Mouse (Mus musculus): Measurements from ENCODE around the gene Cd83.

Gene Cd83

DNA sequence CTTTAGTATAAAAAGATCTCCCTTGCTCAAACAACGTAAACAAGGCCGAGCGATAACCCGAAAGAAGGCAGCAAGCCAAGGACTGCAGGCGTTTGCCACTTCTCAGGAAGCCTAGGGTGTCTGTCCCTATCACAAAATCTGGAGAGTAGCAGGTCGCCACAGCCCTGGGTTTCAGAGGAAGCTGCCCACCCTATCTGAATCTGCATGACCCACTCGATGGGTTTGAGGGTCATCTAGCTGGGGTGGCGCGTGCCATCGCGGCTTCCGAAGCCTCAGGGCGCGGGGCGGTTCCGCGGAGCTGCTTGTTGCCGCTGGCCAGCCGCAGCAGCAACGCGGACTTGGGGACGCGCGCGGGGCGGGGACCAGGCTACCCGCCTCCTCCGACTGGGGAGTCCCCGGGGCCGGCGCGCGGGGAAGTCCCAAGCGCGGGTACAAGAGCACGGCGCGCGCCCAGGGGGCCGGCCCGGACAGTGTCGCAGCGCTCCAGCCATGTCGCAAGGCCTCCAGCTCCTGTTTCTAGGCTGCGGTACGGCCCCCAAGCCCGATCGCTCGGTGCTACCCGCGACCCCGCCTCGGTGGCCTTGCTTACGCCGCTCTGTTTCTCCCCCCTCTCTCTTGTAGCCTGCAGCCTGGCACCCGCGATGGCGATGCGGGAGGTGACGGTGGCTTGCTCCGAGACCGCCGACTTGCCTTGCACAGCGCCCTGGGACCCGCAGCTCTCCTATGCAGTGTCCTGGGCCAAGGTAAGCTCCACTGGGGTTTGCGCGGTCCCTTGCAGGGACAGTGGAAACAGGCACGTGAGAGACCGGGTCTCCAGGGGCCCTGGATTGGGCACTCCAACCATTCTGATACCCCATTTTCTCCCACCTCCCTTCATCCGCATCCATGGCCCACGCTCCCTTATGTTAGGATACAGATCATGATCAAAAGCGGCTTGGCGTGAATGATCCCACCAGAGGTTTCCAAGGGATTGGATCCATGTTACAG, at the start of gene Cd83:
Cd83 (plus strand) TSS at position 51 of the 987 bp plus-strand sequence.
- DNase-seq (ENCODE audit: extremely low spot score, low read depth, low spot score), result no peak

DNA sequence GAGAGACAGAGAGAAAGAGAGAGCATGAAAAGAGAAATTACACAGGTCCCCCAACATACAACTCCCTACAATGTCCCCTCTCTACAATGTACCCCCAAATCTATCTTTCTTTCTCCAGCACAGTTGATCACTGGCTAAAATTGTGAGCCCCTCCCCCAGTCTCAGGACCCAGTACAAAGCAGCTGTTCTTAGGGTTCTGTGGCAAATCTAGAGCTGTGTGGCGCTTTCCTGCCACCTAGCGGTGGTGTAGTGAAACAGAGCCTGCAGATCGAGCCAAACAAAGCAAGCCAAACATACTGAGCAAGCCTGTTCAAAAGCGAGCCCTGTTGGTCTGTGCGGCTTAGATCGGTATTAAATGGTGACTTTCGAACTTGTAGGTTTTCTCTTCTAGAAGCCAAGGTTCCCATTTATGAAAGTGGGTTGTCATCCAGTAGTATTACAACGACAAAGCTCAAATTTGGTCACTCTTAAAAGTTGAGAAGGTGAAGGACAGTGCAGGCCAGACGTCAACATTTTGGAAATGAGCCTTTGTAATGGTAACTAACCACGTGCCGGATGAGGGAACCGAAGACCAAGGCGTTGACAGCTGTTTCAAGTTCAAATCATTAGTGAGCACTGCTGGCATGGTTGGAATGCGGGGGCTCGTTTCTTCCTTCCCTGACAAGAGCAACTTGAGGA, 44.8 kb upstream of the Cd83 start:
- peak; percentile 79 for DNase-seq (ENCODE audit: extremely low spot score, low read depth, low spot score)

DNA sequence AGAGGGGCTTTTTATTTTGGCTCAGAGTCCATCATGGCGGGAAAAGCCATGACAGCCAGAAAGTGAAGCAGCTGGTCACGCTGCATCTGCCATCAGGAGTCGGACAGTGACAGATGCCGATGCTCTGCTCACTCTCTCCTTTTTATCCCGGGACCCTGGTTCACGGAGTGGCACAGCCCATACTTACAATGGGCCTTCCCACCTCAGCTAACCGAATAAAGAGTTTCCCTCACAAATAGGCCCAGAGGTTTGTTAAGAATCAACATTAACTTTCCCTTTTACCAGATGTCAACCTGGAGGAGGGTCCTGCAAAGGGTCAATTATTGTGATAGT, 44.3 kb upstream of the Cd83 start:
- no peak for DNase-seq (ENCODE audit: extremely low spot score, low read depth, low spot score)

DNA sequence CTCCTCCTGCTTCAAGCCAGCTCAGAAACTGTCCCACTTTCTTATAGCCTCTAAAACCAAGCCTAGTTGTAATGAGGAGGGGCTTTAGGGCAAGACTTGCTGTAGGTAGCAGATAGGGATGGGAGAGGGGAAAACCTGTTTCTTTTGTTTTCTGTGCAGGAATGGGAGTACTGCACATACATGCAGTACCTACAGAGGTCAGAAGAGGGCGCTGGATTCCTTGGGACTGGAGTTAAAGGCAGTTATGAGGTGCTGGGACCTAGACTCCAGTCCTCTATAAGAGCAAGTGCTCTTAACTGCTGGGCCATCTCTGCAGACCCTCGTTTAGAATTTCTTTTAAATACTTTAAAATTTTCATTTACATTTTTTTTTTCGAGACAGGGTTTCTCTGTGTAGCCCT, 41.9 kb upstream of the Cd83 start:
- no peak for DNase-seq (ENCODE audit: extremely low spot score, low read depth, low spot score)

DNA sequence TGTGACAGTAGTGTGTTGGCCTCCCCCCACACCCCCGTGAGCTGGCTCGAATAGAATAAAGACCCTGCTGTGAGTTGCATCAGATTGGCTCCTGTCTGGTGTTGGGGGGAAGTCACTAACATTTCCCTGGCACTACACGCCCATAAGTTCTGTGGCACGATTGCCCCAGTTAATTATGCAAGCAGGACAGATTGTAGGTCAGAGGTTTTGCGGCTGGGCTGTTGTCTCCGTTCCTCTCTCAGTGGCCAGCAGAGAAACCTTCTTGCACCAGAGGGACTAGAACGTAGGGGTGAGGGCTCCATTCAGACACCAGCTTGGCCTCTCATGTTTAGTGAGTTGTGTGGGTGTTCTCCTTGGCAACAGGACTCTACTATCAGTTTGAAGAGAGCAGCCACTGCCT, 40.3 kb upstream of the Cd83 start:
- no peak for DNase-seq (ENCODE audit: extremely low spot score, low read depth, low spot score)

DNA sequence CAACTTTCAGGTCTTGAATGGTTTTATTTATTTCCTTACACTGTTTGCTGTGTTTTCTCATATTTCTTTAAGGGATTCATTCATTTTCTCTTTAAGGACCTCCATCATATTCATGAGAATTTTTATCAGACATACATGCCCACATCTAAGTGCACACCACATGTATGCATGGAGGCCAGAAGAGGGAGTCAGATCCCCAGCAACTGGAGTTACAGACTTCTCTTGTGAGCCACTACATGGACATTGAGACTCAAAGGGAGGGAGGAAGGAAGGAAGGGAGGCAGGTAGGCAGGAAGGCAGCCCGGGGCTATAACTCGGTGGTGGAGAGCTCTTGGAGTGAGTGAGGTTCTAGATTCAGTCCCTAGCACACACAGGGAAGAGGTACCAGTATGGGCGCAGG, 34.3 kb upstream of the Cd83 start:
- DNase-seq (ENCODE audit: extremely low spot score, low read depth, low spot score), result no peak

DNA sequence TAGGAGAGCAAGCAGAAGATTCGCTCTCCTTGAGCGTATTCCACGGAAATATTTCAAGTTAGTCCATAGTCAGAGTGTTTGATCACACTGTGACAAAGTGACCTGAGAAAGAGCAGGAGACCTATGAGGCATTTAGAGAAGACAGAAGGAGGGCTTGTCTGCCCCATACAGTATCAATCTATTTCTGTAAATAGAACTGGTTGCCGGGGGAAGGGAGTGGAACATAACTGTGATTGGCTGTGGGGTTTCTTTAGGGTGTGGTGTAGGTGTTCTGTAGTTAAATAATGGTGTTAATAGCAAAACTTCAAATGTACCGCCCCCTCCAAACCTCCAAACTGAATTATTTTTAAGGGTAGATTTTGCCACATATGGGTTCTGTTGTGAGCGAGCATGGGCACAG, 33.6 kb upstream of the Cd83 start:
- no peak for DNase-seq (ENCODE audit: extremely low spot score, low read depth, low spot score)

DNA sequence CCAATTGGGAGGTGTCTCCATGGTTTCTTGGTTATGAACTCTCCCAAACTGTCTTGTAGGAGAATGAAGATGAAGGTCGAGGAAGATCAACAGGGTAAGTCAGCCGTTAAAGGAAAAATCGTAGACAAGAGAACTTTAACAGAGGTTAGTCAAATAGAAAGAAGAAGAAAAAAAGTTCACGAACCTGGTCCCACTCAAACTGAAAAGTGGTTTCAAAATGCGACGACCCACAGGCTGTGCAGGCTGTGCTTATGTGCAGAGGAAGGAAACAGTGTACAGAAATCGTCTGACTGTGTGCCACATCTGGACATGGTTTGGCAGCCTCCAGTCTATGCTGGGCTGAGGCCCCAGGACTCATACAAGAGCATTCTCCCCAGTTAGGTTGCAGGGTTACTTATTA, 32.2 kb upstream of the Cd83 start:
- no peak for DNase-seq (ENCODE audit: extremely low spot score, low read depth, low spot score)

DNA sequence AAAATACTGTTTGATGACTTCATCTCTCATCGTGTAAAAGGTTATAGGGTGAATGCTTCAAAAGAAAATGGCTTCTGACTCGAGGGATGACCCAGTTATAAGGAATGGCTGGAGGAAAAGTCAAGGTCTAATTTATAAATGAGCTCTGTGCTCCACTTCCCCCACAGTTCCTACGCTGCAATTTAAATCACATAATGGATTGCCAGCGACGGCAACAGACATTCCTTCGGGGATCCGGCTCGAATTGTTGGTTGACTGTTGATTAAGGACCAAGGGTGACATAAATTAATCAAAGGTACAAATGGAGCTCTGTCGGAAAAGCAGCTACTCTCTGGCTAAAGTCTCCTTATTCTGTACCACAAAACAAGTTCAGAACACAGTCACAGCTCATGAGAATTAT, 30.9 kb upstream of the Cd83 start:
- no peak for DNase-seq (ENCODE audit: extremely low spot score, low read depth, low spot score)

DNA sequence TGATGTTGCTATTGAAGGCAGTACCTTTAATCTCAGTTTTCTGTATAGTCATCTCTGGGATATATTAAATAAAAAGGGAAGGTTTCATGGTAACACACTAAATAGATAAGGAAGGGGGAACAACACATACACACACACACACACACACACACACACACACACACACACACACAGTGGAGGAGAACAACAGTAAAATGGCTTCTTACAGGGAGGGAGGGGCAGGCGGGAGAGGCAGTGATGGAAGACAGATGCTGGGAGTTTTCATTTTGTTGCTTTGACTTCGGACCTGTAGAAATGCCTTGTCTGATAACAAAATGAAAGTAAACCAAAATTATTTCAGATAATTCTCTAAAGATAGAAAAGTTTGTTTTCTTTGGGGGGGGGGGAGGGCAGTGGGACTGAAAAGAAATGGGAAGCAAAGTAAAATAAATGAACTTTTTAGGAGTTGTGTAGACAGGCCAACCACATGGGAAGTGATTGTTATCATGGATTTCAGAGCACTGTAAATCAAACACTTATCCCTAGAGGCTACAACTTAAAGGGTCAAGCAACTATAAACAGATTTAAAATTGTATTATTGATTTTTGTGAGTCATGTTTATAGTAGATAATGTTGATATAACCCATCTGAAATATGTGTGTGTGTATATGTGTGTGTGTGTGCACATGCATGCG, 30.0 kb upstream of the Cd83 start:
- no peak for DNase-seq (ENCODE audit: extremely low spot score, low read depth, low spot score)

DNA sequence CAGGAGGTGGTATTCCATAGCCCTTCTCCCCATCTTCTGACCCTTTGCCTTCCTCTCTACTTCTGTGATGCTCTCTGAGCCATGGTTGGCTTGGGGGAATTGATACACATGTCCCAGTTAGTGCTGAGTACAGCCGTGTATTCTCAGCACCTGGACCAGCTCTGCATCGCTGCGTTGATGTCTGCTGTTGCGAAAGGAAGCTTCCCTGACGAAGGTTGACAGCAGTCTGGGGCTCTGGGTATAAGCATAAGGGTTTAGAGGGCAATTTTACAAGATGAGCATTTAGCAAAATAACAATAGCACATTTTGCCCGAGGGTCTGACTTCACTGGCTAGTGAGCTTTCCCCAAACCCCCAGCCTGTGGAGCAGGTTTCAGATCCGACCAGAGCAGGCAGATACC, 29.0 kb upstream of the Cd83 start:
- DNase-seq (ENCODE audit: extremely low spot score, low read depth, low spot score), result no peak

DNA sequence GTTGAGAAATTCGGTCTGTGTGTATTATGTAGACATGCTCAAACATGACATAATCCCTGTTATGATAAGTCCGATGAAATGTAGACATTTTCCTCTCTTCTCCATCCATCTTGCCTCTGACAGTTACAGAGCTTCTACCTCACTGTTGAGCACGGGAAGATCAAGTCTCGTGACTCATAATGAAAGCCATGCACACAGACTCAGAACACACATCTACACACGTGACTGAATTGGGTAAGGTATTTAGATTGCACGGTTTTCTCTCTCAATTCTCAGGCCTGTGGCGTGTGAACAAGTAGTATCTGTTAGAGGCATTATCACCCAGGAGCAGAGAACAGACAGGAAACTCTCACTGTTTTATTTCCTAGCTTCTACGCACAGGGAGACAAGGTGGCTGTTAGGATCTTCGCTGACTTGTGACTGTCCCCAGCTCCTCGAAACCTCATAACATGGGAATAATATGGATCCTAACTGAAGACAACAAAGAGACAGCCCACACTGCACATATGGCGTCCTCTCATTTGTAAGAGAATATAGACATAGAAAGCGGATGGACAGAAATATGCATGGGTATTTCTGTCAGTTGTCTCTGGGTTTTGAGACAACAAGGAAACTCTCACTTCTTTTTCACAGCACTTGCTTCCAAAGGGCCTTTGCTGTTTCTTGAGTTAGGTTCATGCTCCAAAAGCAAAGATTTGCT, 23.3 kb upstream of the Cd83 start:
- DNase-seq (ENCODE audit: extremely low spot score, low read depth, low spot score), result no peak

DNA sequence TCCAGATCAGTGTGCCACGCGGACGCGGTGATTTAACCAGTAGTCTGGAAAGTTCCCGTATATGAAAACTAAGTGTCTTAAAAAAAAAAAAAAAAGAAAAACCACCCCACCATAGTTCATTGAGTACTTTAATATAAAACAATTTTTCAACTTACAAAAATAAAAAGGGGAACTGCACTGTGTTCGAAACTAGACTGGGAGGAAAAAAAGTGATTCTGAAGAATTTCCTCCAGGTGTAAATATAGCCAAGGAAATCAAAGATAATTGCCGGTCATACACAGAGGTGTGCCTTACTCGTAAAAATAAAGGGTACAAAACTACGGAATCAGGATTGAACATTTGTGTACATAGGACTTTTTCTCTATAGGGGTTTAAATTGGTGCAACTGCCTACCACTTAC, 21.7 kb upstream of the Cd83 start:
- no peak for DNase-seq (ENCODE audit: extremely low spot score, low read depth, low spot score)

DNA sequence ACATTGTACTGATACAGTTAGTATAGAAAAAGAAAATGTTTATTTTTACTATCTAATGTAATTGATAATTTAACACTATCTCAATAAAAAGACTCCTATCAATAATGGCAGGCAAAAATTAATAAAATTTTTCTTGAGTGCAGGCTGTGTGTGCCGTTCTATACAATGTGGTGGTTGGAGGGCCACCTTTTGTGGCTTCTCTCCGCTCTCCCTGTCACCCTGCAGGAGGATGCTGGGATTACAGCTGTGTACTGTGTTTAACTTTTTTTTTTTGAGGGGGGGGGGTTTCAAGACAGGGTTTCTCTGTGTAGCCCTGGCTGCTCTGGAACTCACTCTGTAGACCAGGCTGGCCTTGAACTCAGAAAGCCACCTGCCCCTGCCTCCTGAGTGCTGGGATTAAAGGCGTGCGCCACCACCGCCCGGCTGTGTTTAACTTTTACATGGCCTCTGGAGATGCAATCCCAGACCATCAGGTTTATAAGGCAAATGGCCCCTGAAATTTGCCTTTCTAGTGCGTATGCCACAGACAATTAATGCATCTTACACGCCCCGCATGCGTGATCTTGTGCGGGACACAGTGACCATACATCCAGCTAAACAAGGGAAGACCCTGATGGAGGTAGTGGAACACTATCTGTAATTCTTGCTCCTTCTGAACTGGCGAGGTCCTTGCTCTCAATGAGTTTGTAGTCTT, 21.1 kb upstream of the Cd83 start:
- no peak for DNase-seq (ENCODE audit: extremely low spot score, low read depth, low spot score)

DNA sequence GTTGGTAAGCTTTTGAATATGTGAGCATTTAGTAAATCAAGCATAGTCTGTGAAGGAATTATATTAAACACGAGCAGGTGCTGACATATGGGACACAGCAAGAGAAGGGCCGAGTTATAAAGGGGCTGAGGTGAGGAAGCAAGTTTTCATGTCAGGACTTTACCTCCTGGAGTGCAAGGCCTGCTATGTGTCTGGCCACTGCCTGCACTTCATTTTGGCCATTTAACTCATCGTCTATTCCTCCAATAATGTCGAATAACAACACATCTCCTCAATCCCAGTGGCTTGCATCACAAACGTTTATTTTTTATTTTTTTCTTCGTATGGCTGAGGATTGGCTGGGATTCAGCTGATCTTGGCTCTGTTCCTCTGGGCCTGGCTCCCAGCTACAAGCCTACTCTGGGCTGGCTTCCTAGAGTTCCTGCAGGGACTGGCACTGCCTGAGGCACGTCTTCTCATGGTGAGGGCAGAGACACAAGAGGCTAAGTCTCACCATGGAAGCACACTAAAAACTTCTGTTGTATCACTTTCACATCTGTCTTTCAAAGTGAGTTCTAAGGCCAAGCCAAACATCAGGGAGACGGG, 20.5 kb upstream of the Cd83 start:
- no peak for DNase-seq (ENCODE audit: extremely low spot score, low read depth, low spot score)

DNA sequence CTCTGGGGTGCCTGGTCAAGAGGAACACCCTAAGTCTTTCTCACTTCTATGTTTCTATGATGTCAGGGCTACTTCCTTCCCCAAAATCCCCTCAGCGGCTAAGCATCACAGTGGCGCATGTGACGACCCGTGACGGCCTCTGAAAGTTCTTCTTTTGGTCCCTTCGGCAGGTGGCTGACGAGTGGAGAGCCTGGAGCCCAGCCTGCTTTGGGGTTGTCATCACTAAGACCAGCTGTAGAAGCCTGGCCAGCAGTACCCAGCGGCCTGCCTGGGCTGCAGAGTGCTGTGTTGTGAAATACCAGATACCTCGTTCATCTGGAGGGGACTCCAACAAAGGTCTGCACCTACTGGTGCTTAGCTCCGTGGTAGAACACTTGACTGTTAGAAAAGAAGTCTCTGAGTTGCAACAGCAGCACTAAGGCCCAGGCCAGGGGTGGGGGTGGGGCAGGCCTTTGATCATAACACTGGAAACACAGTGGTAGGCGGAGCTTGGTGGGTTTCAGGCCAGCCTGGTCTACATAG, 19.2 kb upstream of the Cd83 start:
- no peak for DNase-seq (ENCODE audit: extremely low spot score, low read depth, low spot score)

DNA sequence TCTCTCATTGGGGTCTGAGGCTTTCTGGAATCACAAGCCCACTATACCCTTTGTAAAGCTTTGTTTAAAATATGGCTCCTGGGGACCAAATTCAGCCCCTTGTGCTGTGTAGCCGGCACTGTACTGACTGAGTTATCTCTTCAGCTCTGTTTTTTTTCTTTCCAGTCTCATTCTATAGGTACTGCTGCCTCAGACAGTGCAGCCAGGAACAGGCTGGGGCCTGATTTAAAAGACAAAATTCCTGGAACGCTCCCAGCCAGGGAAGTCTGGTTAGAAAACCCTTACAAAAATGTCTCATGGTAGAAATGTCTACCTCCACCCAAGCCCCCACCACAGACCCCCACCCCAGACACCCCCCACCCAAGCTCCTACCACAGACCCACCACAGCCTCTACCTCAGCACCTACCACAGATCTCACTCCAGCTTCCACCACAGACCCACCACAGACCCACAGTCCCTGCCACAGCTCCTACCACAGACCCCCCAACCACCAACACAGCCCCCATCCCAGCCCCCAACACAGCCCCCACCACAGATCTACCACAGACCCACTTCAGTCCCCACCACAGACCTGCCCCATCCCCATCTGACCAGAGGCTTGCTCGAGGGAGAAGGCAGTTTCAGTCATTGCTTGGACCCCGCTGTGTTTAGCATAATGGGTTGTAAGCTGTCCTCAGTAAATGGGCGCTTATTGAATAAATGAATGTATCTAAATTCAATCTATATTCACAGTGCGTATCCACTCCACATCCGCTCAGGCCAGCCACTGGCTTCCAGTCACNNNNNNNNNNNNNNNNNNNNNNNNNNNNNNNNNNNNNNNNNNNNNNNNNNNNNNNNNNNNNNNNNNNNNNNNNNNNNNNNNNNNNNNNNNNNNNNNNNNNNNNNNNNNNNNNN, 17.5 kb upstream of the Cd83 start:
- DNase-seq (ENCODE audit: extremely low spot score, low read depth, low spot score), result no peak

DNA sequence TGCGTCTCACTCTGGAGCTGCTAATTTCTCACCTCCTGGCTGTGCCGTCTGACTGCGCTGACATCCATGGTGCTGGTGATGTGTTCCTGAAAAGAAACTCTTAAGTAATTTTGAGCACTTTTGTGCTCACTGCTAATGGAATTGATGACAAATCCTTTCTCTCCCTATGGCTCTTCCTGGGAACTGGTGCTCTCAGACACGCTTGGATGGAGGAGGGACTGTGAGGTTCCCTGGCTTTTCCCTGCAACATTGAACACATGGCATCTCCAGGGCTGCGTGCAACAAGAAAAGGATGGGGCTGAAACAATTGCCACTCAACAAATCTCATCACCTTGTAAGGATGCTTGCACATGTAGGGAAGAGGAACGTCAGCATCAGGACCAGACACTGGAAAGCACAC, 11.6 kb upstream of the Cd83 start:
- DNase-seq (ENCODE audit: extremely low spot score, low read depth, low spot score), result no peak

DNA sequence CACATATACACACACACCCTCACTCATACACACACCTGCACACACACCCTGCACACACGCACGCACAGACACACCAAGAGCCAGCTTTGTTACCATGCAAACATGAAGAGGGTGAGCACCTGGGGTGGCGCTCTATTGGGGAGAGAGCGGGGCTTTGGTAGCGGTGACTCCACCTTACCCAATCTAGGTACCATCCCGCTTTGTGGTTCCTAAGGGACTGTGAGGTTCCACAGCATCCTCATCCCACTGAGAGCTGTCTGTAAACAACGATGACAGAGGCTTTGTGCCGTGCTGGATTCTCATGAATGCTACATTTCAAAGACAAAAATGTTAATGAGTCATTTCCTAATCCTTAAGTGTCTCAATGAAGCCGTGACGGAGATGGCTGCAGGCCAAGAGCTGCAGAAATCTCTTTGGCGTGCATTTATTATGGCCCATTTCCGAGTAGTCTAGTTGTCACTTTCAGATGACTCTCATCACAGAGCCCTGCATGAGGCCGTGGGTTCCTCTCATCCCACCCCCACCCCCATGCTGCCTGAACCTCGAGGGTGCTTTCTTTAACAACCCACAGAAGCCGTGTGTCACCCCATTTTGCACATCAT, 10.5 kb upstream of the Cd83 start:
- no peak for DNase-seq (ENCODE audit: extremely low spot score, low read depth, low spot score)
